Mouse (Mus musculus): ENCODE measurements at regions not wholly inside any gene's neighbourhood (a gene's known extent, or its start where the extent isn't known, plus 50 kb on each side); places are given as distances from the start of the nearest gene placed in this dataset.
"Not testable (repeated sequence)": the region's sequence is repeated elsewhere in the genome, so short reads cannot be mapped to it uniquely, and the experiment has no call there.

DNA sequence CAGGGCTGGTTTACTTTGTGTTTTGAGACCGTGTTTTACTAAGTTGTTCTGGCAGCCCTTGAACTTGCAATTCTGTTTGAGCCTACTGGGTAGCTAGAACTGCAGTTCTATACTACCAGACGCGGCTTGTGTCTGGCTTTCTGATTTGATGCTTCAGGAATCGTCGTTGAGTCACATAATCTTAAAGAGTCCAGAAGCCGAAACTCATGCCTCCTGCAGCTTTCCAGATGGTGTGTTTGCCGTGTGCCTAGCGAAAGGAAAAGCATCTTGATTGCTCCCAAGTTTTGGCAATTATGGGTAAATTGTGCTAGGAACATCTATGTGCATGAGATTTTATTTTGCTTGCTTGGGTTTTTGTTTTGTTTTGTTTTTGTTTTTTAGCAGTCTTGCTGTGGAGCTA, 99.6 kb upstream of the Tgm3 start:
- no peaks in the 10 kb centered on the region for H3K36me3 ChIP-seq
- H3K27ac ChIP-seq, result no peak overlapping the region
- WGBS, result 84% methylated on average over 8 of the region's 8 CpGs
- H3K4me3 ChIP-seq, result no peak overlapping the region
- H3K9me3 ChIP-seq, result no peaks in the 10 kb centered on the region
- H3K27me3 ChIP-seq (ENCODE audit: insufficient read depth, poor library complexity, severe bottlenecking), result peaks cover 6% of the 10 kb centered on the region; the same call in 1 of the 2 replicates
- peaks cover 12% of the 10 kb centered on the region; the same call in 1 of the 2 replicates for H3K4me1 ChIP-seq
- DNase-seq (ENCODE audit: low spot score), result no peak

GRCm38 (mm10) chr2:129914261-129914660, 97.9 kb upstream of the Tgm3 start:
- H3K36me3 ChIP-seq, result no peaks in the 10 kb centered on the region
- H3K27ac ChIP-seq, result no peak overlapping the region
- 81% methylated on average over 8 of the region's 8 CpGs for WGBS
- DNase-seq (ENCODE audit: low spot score), result no peak
- H3K9me3 ChIP-seq, result no peaks in the 10 kb centered on the region
- peaks cover 10% of the 10 kb centered on the region for H3K4me1 ChIP-seq
- no peak overlapping the region for H3K4me3 ChIP-seq
- peaks cover 3% of the 10 kb centered on the region; the same call in 1 of the 2 replicates for H3K27me3 ChIP-seq (ENCODE audit: insufficient read depth, poor library complexity, severe bottlenecking)

DNA sequence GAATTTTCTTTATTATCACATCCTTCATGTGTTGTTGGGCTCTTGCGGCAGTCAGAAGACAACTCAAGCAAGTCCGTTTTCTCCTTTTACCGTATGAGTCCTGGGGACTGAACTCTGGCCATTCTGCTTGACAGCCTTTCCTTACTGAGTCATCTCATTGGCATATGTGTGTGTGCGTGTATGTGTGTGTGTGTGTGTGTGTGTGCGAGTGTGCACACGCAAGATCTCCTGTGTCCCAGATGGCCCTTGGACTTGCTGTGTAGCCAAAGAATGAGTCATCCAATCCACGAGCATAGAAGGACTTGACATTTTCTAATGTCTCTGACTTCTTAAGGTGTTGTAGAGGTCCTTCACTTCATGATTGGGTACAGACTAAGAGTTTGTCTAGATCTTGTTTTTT, 95.7 kb upstream of the Tgm3 start:
- H3K4me1 ChIP-seq, result peaks cover 13% of the 10 kb centered on the region
- no peak for DNase-seq (ENCODE audit: low spot score)
- WGBS, result 91% methylated on average over 7 of the region's 7 CpGs
- no peaks in the 10 kb centered on the region for H3K9me3 ChIP-seq
- no peaks in the 10 kb centered on the region for H3K36me3 ChIP-seq
- no peaks in the 10 kb centered on the region for H3K27me3 ChIP-seq (ENCODE audit: insufficient read depth, poor library complexity, severe bottlenecking)
- H3K4me3 ChIP-seq, result no peak overlapping the region
- H3K27ac ChIP-seq, result no peak overlapping the region

DNA sequence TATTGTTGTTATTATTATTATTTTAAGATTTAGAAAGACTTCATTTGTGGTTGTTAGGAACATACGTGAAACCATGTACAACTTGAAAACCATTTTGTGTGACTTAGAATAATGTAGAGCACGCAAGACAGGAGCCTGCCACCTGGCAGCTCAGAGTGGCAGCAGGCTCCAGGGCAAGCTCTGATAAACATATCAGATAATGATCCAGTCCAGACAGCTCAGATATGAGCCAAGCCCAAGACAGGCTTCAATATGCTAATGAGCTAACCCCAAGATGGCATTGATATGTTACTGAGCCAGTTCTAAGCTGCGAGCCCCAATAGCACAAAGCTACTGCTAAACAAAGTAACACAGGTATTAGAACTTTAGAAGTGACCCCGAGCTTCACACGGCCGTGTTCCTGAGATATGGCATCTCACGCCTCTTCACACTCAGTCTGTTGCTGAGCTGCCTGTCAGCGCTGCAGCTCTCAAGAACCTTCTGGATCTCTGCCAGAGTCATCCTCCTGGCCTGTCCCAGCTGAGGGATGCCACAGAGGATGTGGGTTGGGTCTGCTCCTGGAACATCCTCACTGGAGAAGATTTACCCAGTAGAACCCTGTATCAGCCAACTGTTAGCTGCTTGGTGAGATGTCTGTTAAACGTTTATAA, 93.9 kb upstream of the Tgm3 start:
- no peak overlapping the region for H3K4me3 ChIP-seq
- WGBS, result 47% methylated on average over 9 of the region's 9 CpGs
- no peak for DNase-seq (ENCODE audit: low spot score)
- no peaks in the 10 kb centered on the region for H3K9me3 ChIP-seq
- H3K27ac ChIP-seq, result no peak overlapping the region
- H3K4me1 ChIP-seq, result peaks cover 19% of the 10 kb centered on the region
- H3K36me3 ChIP-seq, result no peaks in the 10 kb centered on the region
- no peaks in the 10 kb centered on the region for H3K27me3 ChIP-seq (ENCODE audit: insufficient read depth, poor library complexity, severe bottlenecking)

- 89% methylated on average over 4 of the region's 4 CpGs for whole genome bisulfite sequencing
- Histone ChIP-seq H3K36me3 (no peaks in the 10 kb centered on the region), H3K27me3 (ENCODE audit: insufficient read depth, poor library complexity, severe bottlenecking) (no peaks in the 10 kb centered on the region), H3K9me3 (no peaks in the 10 kb centered on the region), H3K27ac (no peak overlapping the region), H3K4me3 (no peak overlapping the region), H3K4me1 (peaks cover 19% of the 10 kb centered on the region)
- DNase-seq (ENCODE audit: low spot score), result no peak
Observed at GRCm38 (mm10) chr2:129919551-129919950, 92.6 kb upstream of the Tgm3 start.

GRCm38 (mm10) chr2:129927218-129927617, 84.9 kb upstream of the Tgm3 start:
- Histone ChIP-seq H3K27me3 (ENCODE audit: insufficient read depth, poor library complexity, severe bottlenecking) (no peaks in the 10 kb centered on the region), H3K27ac (no peak overlapping the region), H3K4me3 (no peak overlapping the region), H3K36me3 (no peaks in the 10 kb centered on the region), H3K4me1 (peaks cover 1% of the 10 kb centered on the region; the same call in 1 of the 2 replicates), H3K9me3 (no peaks in the 10 kb centered on the region)
- WGBS, result 61% methylated on average over 2 of the region's 2 CpGs
- DNase-seq (ENCODE audit: low spot score), result peak; percentile 2

- peak; percentile 14 for DNase-seq (ENCODE audit: low spot score)
- Histone ChIP-seq H3K27ac (no peak overlapping the region), H3K9me3 (no peaks in the 10 kb centered on the region), H3K4me1 (no peaks in the 10 kb centered on the region), H3K27me3 (ENCODE audit: insufficient read depth, poor library complexity, severe bottlenecking) (no peaks in the 10 kb centered on the region), H3K36me3 (no peaks in the 10 kb centered on the region), H3K4me3 (no peak overlapping the region)
- WGBS, result 89% methylated on average over 1 of the region's 1 CpGs
Observed at GRCm38 (mm10) chr2:129933578-129933977, 78.6 kb upstream of the Tgm3 start.

DNA sequence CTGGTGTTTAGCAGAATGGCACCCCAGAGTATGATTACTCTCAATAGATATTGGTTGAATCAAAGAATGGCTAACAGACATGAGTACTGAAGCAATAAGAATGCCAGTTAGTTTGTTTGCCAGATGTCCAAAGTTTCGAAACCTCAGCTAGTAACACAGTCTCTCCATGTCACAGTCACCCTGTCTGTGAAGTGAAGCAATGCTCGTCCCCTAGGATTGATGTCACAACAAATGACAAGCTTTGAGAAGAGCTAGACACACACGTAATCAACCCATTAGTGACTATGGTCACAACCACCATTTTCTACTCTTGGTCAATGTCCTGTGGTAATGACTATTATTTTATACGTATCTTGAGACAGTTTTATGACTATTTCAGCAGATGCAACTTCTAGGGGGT, 69.3 kb upstream of the Tgm3 start:
- Histone ChIP-seq H3K27me3 (ENCODE audit: insufficient read depth, poor library complexity, severe bottlenecking) (no peaks in the 10 kb centered on the region), H3K4me1 (peaks cover 3% of the 10 kb centered on the region), H3K27ac (no peak overlapping the region), H3K36me3 (no peaks in the 10 kb centered on the region), H3K4me3 (no peak overlapping the region), H3K9me3 (no peaks in the 10 kb centered on the region)
- WGBS, result 88% methylated on average over 4 of the region's 4 CpGs
- DNase-seq (ENCODE audit: low spot score), result no peak

DNA sequence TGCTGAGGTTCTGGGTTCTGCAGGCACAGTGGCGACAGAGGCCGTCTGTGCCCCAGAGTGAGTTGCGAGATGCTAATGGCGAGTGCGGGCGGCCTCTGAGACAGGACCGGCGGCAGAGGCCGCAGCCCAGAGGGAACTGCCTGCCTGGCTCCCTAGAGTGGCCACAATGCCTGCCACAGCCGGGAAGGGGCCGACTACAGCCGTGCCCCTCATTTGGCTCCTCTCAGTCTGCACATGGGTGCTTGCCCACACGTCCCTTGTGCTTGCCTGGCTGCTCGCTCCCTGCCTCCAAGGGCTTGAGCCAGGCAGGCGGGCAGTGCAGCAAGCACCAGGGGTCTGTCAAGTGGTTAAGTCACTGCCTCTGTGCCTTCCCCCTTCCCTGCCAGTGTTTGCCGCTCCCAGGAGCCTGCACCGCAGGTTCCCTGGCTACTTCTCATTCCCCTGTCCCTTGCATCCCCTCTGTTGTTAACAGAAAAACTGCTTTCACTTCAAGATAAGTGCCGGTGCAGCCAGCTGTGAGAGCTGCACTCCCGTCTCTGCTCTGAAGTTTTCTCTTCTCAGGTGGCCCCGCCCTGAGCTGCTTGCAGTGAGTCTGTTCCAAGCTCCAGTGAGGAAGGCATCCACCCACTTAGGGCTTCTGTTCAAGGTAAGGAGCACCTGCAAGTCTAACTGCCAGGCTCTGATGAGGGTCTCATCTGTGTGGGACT, 64.1 kb upstream of the Tgm3 start:
- H3K36me3 ChIP-seq, result no peaks in the 10 kb centered on the region
- H3K4me1 ChIP-seq, result peaks cover 13% of the 10 kb centered on the region
- 41% methylated on average over 20 of the region's 20 CpGs for WGBS
- peak overlapping the region; percentile 46 for H3K4me3 ChIP-seq
- no peaks in the 10 kb centered on the region for H3K9me3 ChIP-seq
- peak; percentile 75 for DNase-seq (ENCODE audit: low spot score)
- peak overlapping the region; percentile 89 for H3K27ac ChIP-seq
- no peaks in the 10 kb centered on the region for H3K27me3 ChIP-seq (ENCODE audit: insufficient read depth, poor library complexity, severe bottlenecking)

DNA sequence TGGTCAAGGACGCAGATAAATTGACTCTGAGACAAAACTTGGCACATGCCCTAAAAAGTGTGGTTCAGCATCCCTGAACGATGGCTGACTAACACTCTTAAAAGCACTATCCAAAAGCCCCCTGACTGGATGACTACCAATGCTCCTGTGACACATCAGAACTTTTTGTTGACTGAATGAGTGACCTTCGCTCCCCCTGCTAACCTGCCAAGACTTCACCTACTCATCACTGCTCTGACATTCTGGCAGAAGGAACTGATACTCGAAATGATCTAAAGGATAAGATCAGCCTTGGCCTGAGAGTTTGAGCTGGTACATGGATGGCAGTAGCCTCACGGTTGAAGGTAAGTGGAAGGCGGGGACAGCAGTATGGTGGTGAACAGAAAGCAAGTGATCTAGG, 62.4 kb upstream of the Tgm3 start:
- H3K4me1 ChIP-seq, result peaks cover 18% of the 10 kb centered on the region
- not testable (repeated sequence) for H3K36me3 ChIP-seq; H3K9me3 ChIP-seq; H3K27me3 ChIP-seq (ENCODE audit: insufficient read depth, poor library complexity, severe bottlenecking); H3K27ac ChIP-seq; H3K4me3 ChIP-seq
- peak; percentile 27 for DNase-seq (ENCODE audit: low spot score)
- 83% methylated on average over 6 of the region's 6 CpGs for WGBS

DNA sequence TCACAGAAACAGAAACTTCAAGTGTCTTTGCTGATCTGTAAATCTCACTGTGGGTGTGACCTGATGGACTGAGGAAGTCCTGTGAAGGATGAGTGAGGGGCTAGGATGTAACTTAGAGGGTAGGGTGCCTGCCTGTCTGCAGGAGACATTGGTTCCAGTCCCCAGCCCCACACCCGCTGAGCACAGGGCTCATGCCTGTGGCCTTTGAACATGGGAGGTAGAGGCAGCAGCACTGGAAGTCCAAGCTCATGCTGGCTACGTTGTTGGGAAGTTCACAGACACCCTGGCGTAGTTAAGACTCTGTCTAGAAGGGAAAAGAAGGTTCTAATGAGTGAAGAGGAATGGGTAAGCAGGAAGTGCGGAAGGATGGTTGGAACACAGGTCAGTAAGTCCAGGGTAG, 59.7 kb upstream of the Tgm3 start:
- Histone ChIP-seq H3K4me1 (peaks cover 30% of the 10 kb centered on the region), H3K9me3 (no peaks in the 10 kb centered on the region), H3K27me3 (ENCODE audit: insufficient read depth, poor library complexity, severe bottlenecking) (no peaks in the 10 kb centered on the region), H3K27ac (peak overlapping the region; percentile 64), H3K36me3 (no peaks in the 10 kb centered on the region), H3K4me3 (no peak overlapping the region)
- whole genome bisulfite sequencing, result 89% methylated on average over 4 of the region's 4 CpGs
- DNase-seq (ENCODE audit: low spot score), result peak; percentile 68

DNA sequence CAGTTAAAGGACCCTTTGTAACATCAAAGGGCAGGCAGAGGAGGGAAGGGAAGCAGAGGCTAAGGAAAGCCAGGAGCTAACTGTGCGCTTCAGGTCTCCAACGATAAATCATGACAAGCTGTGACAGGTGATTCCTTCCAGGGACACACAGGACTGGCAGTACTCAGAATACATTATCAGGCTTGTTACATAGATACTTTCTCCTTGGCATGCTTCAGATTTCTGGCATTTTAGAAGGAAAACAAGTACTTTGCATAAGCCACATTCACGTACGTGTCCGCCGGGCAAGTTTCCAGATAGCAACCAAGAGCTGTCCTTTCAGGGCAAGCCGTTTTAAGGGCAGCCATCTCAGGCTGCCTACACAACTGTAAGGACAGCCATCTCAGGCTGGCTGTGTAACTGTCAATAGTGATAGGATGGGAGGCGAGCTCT, 56.9 kb upstream of the Tgm3 start:
- H3K27me3 ChIP-seq (ENCODE audit: insufficient read depth, poor library complexity, severe bottlenecking), result no peaks in the 10 kb centered on the region
- no peaks in the 10 kb centered on the region for H3K36me3 ChIP-seq
- H3K4me3 ChIP-seq, result no peak overlapping the region
- peak; percentile 77 for DNase-seq (ENCODE audit: low spot score)
- H3K27ac ChIP-seq, result peak overlapping the region; percentile 73
- WGBS, result 33% methylated on average over 8 of the region's 8 CpGs
- no peaks in the 10 kb centered on the region for H3K9me3 ChIP-seq
- H3K4me1 ChIP-seq, result peaks cover 20% of the 10 kb centered on the region

- H3K36me3 ChIP-seq, result no peaks in the 10 kb centered on the region
- H3K27ac ChIP-seq, result no peak overlapping the region
- H3K4me1 ChIP-seq, result peaks cover 18% of the 10 kb centered on the region
- 70% methylated on average over 3 of the region's 3 CpGs for WGBS
- no peak overlapping the region for H3K4me3 ChIP-seq
- H3K27me3 ChIP-seq (ENCODE audit: insufficient read depth, poor library complexity, severe bottlenecking), result no peaks in the 10 kb centered on the region
- H3K9me3 ChIP-seq, result no peaks in the 10 kb centered on the region
- DNase-seq (ENCODE audit: low spot score), result no peak
Observed at GRCm38 (mm10) chr2:129958120-129958519, 54.0 kb upstream of the Tgm3 start.

Data from heart, embryonic 10.5 days (tissue).